Mouse (Mus musculus) lung, postnatal 0 days (tissue): ENCODE measurements around the gene Thap8. TPM values are rescaled to one million over a fixed set of nuclear protein-coding genes. Genes with fewer than 3 reads are reported as not detected.

ENCODE experiments used
- ATAC-seq: fragments of 200-750 bp; cut with Nextera tagmentation; 2 replicates; pipeline ENCODE4 v1.8.0; 2017; ENCODE audit warnings: moderate library complexity
- DNase-seq: peaks from one replicate; pipeline ENCODE4 v3.0.0-alpha.2; 2016; ENCODE audit warnings: low spot score
- H3K27ac ChIP-seq: fragments of 300-500 bp; sonication (generic); 2 replicates; pipeline ENCODE4 v1.5.1; 2014; ENCODE audit warnings: antibody characterized with exemption, mild to moderate bottlenecking, low read length, mixed read lengths
- H3K27me3 ChIP-seq: fragments of 300-500 bp; sonication (generic); replicated peaks from 2 replicates; pipeline ENCODE4 v1.6.1; 2014; ENCODE audit warnings: low read length, mixed read lengths; ENCODE audit not compliant: insufficient read depth
- H3K36me3 ChIP-seq: fragments of 300-500 bp; sonication (generic); 2 replicates; pipeline ENCODE4 v1.6.1; 2014; ENCODE audit warnings: low read length, mixed read lengths; ENCODE audit not compliant: insufficient read depth
- H3K4me1 ChIP-seq: fragments of 300-500 bp; sonication (generic); 2 replicates; pipeline ENCODE4 v1.6.1; 2014; ENCODE audit warnings: antibody characterized with exemption, low read depth, low read length, mixed read lengths; ENCODE audit not compliant: insufficient read depth
- H3K4me2 ChIP-seq: fragments of 300-500 bp; sonication (generic); replicated peaks from 2 replicates; pipeline ENCODE4 v1.6.1; 2014; ENCODE audit warnings: low read depth, mild to moderate bottlenecking, low read length, moderate library complexity, mixed read lengths
- H3K4me3 ChIP-seq: fragments of 300-500 bp; sonication (generic); 2 replicates; pipeline ENCODE4 v1.5.1; 2014; ENCODE audit warnings: low read depth, low read length
- H3K9ac ChIP-seq: fragments of 300-500 bp; sonication (generic); replicated peaks from 2 replicates; pipeline ENCODE4 v1.6.1; 2014; ENCODE audit warnings: low read depth, mild to moderate bottlenecking
- H3K9me3 ChIP-seq: fragments of 300-500 bp; sonication (generic); 2 replicates; pipeline ENCODE4 v1.6.1; 2016; ENCODE audit warnings: low read length, mixed read lengths
- CTCF ChIP-seq: IDR thresholded peaks from 2 replicates; pipeline ENCODE4 v1.5.1; 2016; ENCODE audit warnings: antibody characterized with exemption, mild to moderate bottlenecking
- EP300 ChIP-seq: IDR thresholded peaks from 2 replicates; pipeline ENCODE4 v1.6.1; 2016; ENCODE audit warnings: antibody characterized with exemption, mild to moderate bottlenecking, control low read depth
- WGBS: fragments of 180-500 bp; shearing (Covaris S2); extraction: QIAGEN DNeasy Blood & Tissue Kit; methylation state at CpG from one replicate; pipeline ENCODE4 v1.1.7; 2014; 5-methylcytosine and 5-hydroxymethylcytosine counted together
- polyA plus RNA-seq: library from polyadenylated mRNA; unstranded; fragments of >200 nt; fragmentation: Nextera tagmentation; extraction: Ambion mirVana; gene quantifications from 2 replicates; pipeline ENCODE4 v1.2.1, GENCODE M21; 2015

The Thap8 gene
- polyA plus RNA-seq, 1 experiment from 2014 or later, result 0.81 TPM

GRCm38 (mm10) chr7:30335688-30336087 is 55.8 kb downstream of the Thap8 start:
- Histone ChIP-seq H3K4me2 (no peak overlapping the region), H3K4me1 (peaks cover 14% of the 10 kb centered on the region), H3K27me3 (no peaks in the 10 kb centered on the region), H3K9me3 (no peaks in the 10 kb centered on the region), H3K9ac (no peak overlapping the region), H3K4me3 (no peak overlapping the region), H3K27ac (no peak overlapping the region), H3K36me3 (no peaks in the 10 kb centered on the region)
- ATAC-seq (no peak), DNase-seq (no peak)
- TF ChIP-seq CTCF (no peak), EP300 (no peak)
- WGBS, result 76% methylated on average over 6 of the region's 6 CpGs

- Histone ChIP-seq H3K4me1 (peaks cover 14% of the 10 kb centered on the region), H3K9me3 (no peaks in the 10 kb centered on the region), H3K9ac (no peak overlapping the region), H3K36me3 (no peaks in the 10 kb centered on the region), H3K27ac (no peak overlapping the region), H3K27me3 (no peaks in the 10 kb centered on the region), H3K4me2 (no peak overlapping the region), H3K4me3 (no peak overlapping the region)
- 2% methylated on average over 9 of the region's 9 CpGs for WGBS
- TF ChIP-seq EP300, result no peak
- TF ChIP-seq CTCF, result peak; percentile 99
- ATAC-seq (peak; percentile 43), DNase-seq (peak; percentile 95)
Observed at GRCm38 (mm10) chr7:30336384-30336783, 56.5 kb downstream of the Thap8 start.

GRCm38 (mm10) chr7:30339432-30340109 is 59.7 kb downstream of the Thap8 start:
- TF ChIP-seq CTCF, result no peak
- no peak for TF ChIP-seq EP300
- no peak for DNase-seq
- no peaks in the 10 kb centered on the region for H3K27me3 ChIP-seq

More at GRCm38 (mm10) chr7:30339432-30340109, 59.7 kb downstream of the Thap8 start:
- H3K9ac ChIP-seq, result no peak overlapping the region
- no peaks in the 10 kb centered on the region for H3K9me3 ChIP-seq
- no peak overlapping the region for H3K4me3 ChIP-seq
- no peaks in the 10 kb centered on the region for H3K4me1 ChIP-seq
- no peak for ATAC-seq
- no peak overlapping the region for H3K4me2 ChIP-seq
- WGBS, result 58% methylated on average over 5 of the region's 5 CpGs
- H3K27ac ChIP-seq, result no peak overlapping the region
- no peaks in the 10 kb centered on the region for H3K36me3 ChIP-seq

Other genes with a start within 250 kb of the Thap8 start
- 2.3 and 2.4 TPM in 2 replicates for gene Zfp14, start 228.7 kb upstream of the Thap8 start, polyA plus RNA-seq
- gene Zfp82, start 207.2 kb upstream of the Thap8 start, polyA plus RNA-seq, result 3.8 and 4.0 TPM in 2 replicates
- gene Gm26920, start 189.7 kb upstream of the Thap8 start, polyA plus RNA-seq, result 0.07 TPM in 1 of 2 replicates, not detected in the other
- gene Zfp566, start 189.6 kb upstream of the Thap8 start, polyA plus RNA-seq, result 4.8 and 5.2 TPM in 2 replicates
- 58.4 and 61.0 TPM in 2 replicates for gene Zfp260, start 185.3 kb upstream of the Thap8 start, polyA plus RNA-seq
- gene Zfp382, start 158.2 kb upstream of the Thap8 start, polyA plus RNA-seq, result 3.5 and 3.7 TPM in 2 replicates
- gene Zfp146, start 110.3 kb upstream of the Thap8 start, polyA plus RNA-seq, result 6.0 and 6.9 TPM in 2 replicates
- gene Cox7a1, start 96.0 kb upstream of the Thap8 start, polyA plus RNA-seq, result 18.7 and 18.8 TPM in 2 replicates
- 118 and 120 TPM in 2 replicates for gene Capns1, start 81.3 kb upstream of the Thap8 start, polyA plus RNA-seq
- 122 and 144 TPM in 2 replicates for gene Polr2i, start 48.1 kb upstream of the Thap8 start, polyA plus RNA-seq
- gene Tbcb, start 47.8 kb upstream of the Thap8 start, polyA plus RNA-seq, result 142 and 143 TPM in 2 replicates
- 0.27 TPM in 1 of 2 replicates, not detected in the other for gene Ovol3, start 44.4 kb upstream of the Thap8 start, polyA plus RNA-seq
- gene Wdr62, start 325 bp downstream of the Thap8 start, polyA plus RNA-seq, result 2.5 and 2.7 TPM in 2 replicates
- 4.3 and 5.0 TPM in 2 replicates for gene Clip3, start 11.6 kb downstream of the Thap8 start, polyA plus RNA-seq
- 60.6 and 78.2 TPM in 2 replicates for gene Alkbh6, start 28.6 kb downstream of the Thap8 start, polyA plus RNA-seq
- gene Syne4, start 34.7 kb downstream of the Thap8 start, polyA plus RNA-seq, result 13.1 and 17.2 TPM in 2 replicates
- gene E130208F15Rik, start 41.6 kb downstream of the Thap8 start, polyA plus RNA-seq, result not detected in 2 replicates
- gene Sdhaf1, start 43.8 kb downstream of the Thap8 start, polyA plus RNA-seq, result 17.6 and 20.0 TPM in 2 replicates
- gene Lrfn3, start 82.7 kb downstream of the Thap8 start, polyA plus RNA-seq, result 2.0 and 2.8 TPM in 2 replicates
- 209 and 244 TPM in 2 replicates for gene Tyrobp, start 133.7 kb downstream of the Thap8 start, polyA plus RNA-seq
- gene Hcst, start 139.8 kb downstream of the Thap8 start, polyA plus RNA-seq, result 7.2 and 9.4 TPM in 2 replicates
- 1.9 and 2.5 TPM in 2 replicates for gene Nfkbid, start 141.6 kb downstream of the Thap8 start, polyA plus RNA-seq
- gene Aplp1, start 165.4 kb downstream of the Thap8 start, polyA plus RNA-seq, result 6.8 and 8.1 TPM in 2 replicates
- gene Kirrel2, start 177.6 kb downstream of the Thap8 start, polyA plus RNA-seq, result not detected in 2 replicates
- gene Nphs1, start 178.2 kb downstream of the Thap8 start, polyA plus RNA-seq, result 0.12 TPM in 2 replicates
- gene Prodh2, start 213.5 kb downstream of the Thap8 start, polyA plus RNA-seq, result not detected in 2 replicates